Mouse (Mus musculus): Measurements from ENCODE around the gene Vmn2r79.
"Not testable (repeated sequence)": the region's sequence is repeated elsewhere in the genome, so short reads cannot be mapped to it uniquely, and the experiment has no call there.

The Vmn2r79 gene

GRCm38 (mm10) chr7:86995815-86996214, at the start of gene Vmn2r79:
Gene Vmn2r79, plus strand, starts transcription at chr7:86996115.
- not testable (repeated sequence) for DNase-seq (ENCODE audit: low spot score in 2 of 2)

DNA sequence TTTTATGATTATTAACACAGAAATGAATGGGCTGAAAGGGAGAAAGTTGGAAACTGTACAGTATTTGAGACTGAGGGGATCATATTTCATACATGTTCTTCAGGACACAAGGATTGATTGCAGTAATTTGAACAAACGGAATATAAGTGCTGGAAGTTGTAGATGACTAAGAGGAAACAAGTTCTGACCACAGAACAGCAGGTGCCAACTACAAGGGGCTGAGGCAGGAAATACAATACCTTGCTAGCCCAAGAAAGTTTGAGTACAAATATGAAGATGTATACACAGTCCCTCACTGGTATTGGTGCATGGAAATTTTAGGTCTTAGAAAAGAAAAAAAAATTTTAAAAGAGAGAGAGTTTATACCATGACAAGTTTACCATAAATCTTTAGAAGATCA, 1.2 kb upstream of the Vmn2r79 start:
- DNase-seq (ENCODE audit: low spot score in 2 of 2): no peak

DNA sequence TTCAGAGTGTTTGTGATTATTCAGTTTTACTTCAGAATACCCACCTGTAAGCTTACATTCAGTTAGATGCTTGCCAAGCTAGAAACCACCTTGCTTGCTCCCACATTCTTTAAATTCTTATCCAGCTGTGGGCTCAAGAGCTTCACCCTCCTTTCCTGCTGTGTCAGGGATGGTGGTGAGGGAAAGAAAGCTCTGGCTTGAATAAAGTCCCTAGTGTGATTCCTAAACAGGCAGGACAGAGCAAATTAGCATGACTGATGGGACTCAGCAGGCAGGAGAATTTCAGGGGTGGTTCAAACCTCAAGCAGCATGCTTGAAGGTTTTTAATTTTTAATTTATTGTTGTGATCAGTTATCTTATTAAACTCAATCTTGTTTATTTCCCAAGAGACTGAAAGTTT, 30.6 kb downstream of the Vmn2r79 start:
- not testable (repeated sequence) for DNase-seq (ENCODE audit: low spot score in 2 of 2)

DNA sequence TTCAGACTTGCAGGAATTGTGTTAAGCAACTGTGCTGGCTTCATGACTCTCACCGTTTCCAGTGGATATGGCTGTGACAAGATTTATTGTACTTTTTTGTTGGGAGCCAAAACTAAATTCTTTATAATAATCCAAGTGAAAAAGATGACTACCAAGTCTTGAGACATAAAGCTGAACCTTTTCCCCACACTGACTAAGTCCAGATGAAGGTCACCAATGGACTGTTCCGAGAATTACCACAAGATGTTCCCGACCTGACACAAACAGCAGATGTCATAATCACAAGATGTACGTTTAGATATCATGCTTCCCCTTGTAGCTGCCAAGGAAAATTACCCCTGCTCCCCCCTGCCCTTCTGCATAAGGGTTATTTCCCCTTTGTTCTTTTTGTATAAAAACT, 67.7 kb downstream of the Vmn2r79 start:
- no peak for DNase-seq (ENCODE audit: low spot score in 2 of 2)

Measured in frontal cortex, postnatal 25 days (tissue).